Mouse (Mus musculus) cortical plate, adult 2 months (tissue): ENCODE measurements around the gene Dner.

ENCODE experiments used
- CTCF ChIP-seq: fragments of 200-500 bp; IDR thresholded peaks from 2 replicates; pipeline ENCODE4 v1.5.1; 2011; ENCODE audit warnings: mild to moderate bottlenecking, control low read depth, low read length; ENCODE audit not compliant: insufficient read depth; ENCODE audit errors: extremely low read depth
- POLR2A ChIP-seq: fragments of 200-500 bp; IDR thresholded peaks from 2 replicates; pipeline ENCODE4 v1.6.1; 2011; ENCODE audit warnings: mild to moderate bottlenecking, low read length, control low read depth; ENCODE audit not compliant: insufficient read depth; ENCODE audit errors: extremely low read depth

- no peak for TF ChIP-seq CTCF
- TF ChIP-seq POLR2A, result no peak
These were observed 336.2 kb downstream of the Dner start for GRCm38 (mm10) chr1:84359611-84360500.
